Mouse (Mus musculus) thymus, adult 2 months (tissue): ENCODE measurements around the gene Fdx1l. TPM values are rescaled to one million over a fixed set of nuclear protein-coding genes. Genes with fewer than 3 reads are reported as not detected.

Experiments used
- DNase-seq: peaks from one replicate; pipeline ENCODE4 v3.0.0; 2021
- H3K27ac ChIP-seq: fragments of 200-500 bp; 2 replicates; pipeline ENCODE4 v1.5.1; 2012; ENCODE audit warnings: low read length, control low read depth; ENCODE audit not compliant: control insufficient read depth, insufficient read depth
- H3K27me3 ChIP-seq: fragments of 200-500 bp; 2 replicates; pipeline ENCODE4 v1.6.1; 2012; ENCODE audit warnings: mild to moderate bottlenecking, low read length, moderate library complexity, mixed read lengths; ENCODE audit not compliant: control insufficient read depth, insufficient read depth
- H3K36me3 ChIP-seq: fragments of 200-500 bp; 2 replicates; pipeline ENCODE4 v1.6.1; 2012; ENCODE audit warnings: mild to moderate bottlenecking, low read length, moderate library complexity; ENCODE audit not compliant: control insufficient read depth, insufficient read depth
- H3K4me1 ChIP-seq: fragments of 200-500 bp; replicated peaks from 2 replicates; pipeline ENCODE4 v1.6.1; 2012; ENCODE audit warnings: low read length; ENCODE audit not compliant: control insufficient read depth, insufficient read depth
- H3K4me3 ChIP-seq: fragments of 200-500 bp; 2 replicates; pipeline ENCODE4 v1.5.1; 2012; ENCODE audit warnings: mild to moderate bottlenecking, low read length, control low read depth, moderate library complexity; ENCODE audit not compliant: control insufficient read depth, insufficient read depth
- CTCF ChIP-seq: fragments of 200-500 bp; IDR thresholded peaks from 2 replicates; pipeline ENCODE4 v1.5.1; 2012; ENCODE audit warnings: mild to moderate bottlenecking, control low read depth, low read length, moderate library complexity, borderline replicate concordance; ENCODE audit not compliant: control insufficient read depth, poor library complexity, insufficient read depth; ENCODE audit errors: extremely low read depth
- POLR2A ChIP-seq: fragments of 200-500 bp; IDR thresholded peaks from 2 replicates; pipeline ENCODE4 v1.6.1; 2012; ENCODE audit warnings: mild to moderate bottlenecking, low read length, control low read depth, moderate library complexity; ENCODE audit not compliant: control insufficient read depth, poor library complexity, insufficient read depth; ENCODE audit errors: extremely low read depth
- WGBS: fragments of 180-500 bp; shearing (Covaris S2); methylation state at CpG from one replicate; pipeline ENCODE4 v1.1.7; 2018; 5-methylcytosine and 5-hydroxymethylcytosine counted together
- polyA plus RNA-seq: library from polyadenylated mRNA; depleted of rRNA; stranded (reverse); fragments of >200 nt; gene quantifications from 2 replicates; pipeline ENCODE4 v1.2.3, GENCODE M21; 2012

Fdx1l gene
- polyA plus RNA-seq, 1 experiment, result 67.8 TPM

- H3K4me3 ChIP-seq, result no peak overlapping the region
- no peak for DNase-seq
- H3K36me3 ChIP-seq, result no peaks in the 10 kb centered on the region
- H3K27me3 ChIP-seq, result peaks cover 43% of the 10 kb centered on the region
- WGBS, result 13% methylated on average over 17 of the region's 17 CpGs
- H3K4me1 ChIP-seq, result peaks cover 34% of the 10 kb centered on the region
- no peak overlapping the region for H3K27ac ChIP-seq
- TF ChIP-seq CTCF (no peak), POLR2A (no peak)
Observed at GRCm38 (mm10) chr9:21034481-21035085, 38.8 kb downstream of the Fdx1l start.

GRCm38 (mm10) chr9:21033136-21033535 is 40.3 kb downstream of the Fdx1l start:
- H3K27me3 ChIP-seq, result peaks cover 39% of the 10 kb centered on the region
- H3K4me1 ChIP-seq, result peaks cover 39% of the 10 kb centered on the region
- no peak overlapping the region for H3K27ac ChIP-seq
- peak overlapping the region; percentile 39 for H3K4me3 ChIP-seq
- peak; percentile 63 for DNase-seq
- under 1% methylated on average over 34 of the region's 34 CpGs for WGBS
- H3K36me3 ChIP-seq, result no peaks in the 10 kb centered on the region
- TF ChIP-seq POLR2A (no peak), CTCF (no peak)

GRCm38 (mm10) chr9:21032491-21032890 is 40.9 kb downstream of the Fdx1l start:
- DNase-seq, result no peak
- no peak overlapping the region for H3K4me3 ChIP-seq
- H3K4me1 ChIP-seq, result peaks cover 39% of the 10 kb centered on the region
- WGBS, result 3% methylated on average over 7 of the region's 7 CpGs
- no peaks in the 10 kb centered on the region for H3K36me3 ChIP-seq
- no peak overlapping the region for H3K27ac ChIP-seq
- peaks cover 38% of the 10 kb centered on the region for H3K27me3 ChIP-seq
- no peak for TF ChIP-seq POLR2A
- no peak for TF ChIP-seq CTCF

DNA sequence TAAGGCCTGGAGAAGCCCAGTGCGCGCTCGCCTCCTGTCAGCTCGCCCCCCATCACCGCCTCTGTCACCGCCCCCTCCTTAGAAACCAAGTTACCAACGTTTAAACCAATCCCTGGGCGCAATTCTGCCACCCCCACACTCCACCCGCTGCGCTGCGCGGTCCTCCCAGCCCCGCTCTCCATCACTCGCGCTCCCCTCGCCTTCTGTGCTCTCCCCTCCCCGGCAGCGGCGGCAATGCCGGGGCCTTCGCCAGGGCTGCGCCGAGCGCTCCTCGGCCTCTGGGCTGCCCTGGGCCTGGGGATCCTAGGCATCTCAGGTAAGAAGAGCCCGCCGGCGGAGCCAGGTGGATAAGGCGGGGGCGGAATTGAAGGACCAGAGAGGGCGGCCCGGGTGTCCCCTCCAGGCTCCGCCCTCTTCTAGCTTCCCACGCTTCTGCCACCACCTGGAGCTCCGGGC is 41.5 kb downstream of the Fdx1l start, which contains the start of gene Icam5:
Gene Icam5 (plus strand): TSS at position 178 of the 456 bp plus-strand sequence.
- Histone ChIP-seq H3K36me3 (no peaks in the 10 kb centered on the region), H3K27ac (peak within 1 kb of the TSS; percentile 10; the same call in 1 of the 2 replicates), H3K4me3 (peak within 1 kb of the TSS; percentile 55), H3K4me1 (peaks cover 39% of the 10 kb centered on the region), H3K27me3 (peaks cover 34% of the 10 kb centered on the region)
- 1% methylated on average over 35 of the region's 35 CpGs for WGBS
- peak; percentile 28 for DNase-seq
- TF ChIP-seq CTCF (no peak), POLR2A (no peak)

DNA sequence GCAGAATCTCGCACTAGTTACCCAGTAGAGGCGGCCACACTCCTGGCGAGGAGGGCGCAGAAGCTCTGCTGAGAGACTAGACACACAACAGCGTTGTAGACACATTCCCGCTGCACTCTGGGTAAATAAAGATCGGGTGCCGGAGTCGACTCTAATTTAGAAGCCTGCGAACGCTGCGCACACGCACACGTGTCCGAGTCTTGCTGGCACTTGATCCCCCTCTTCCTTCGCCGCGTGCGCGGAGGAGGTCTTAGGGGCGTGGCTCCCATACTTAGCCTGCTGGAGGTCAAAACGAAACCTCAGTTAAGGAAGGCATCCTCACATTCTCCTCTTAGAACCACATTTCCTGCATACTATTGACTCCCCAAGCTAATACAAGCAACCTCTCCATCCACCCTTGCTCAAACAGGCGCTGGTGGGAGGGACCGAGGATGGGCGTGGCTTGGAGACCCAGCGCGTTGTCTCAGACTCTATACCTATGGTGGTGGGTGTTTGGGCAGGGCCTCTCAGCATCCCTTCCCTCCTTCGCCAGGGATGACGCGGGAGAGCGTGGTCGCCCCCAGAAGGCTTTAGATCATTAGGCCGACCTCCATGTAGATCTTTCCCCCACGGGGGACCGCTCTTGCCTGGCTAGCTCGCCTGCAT is 42.0 kb downstream of the Fdx1l start:
- DNase-seq, result peak; percentile 65
- peaks cover 31% of the 10 kb centered on the region for H3K27me3 ChIP-seq
- H3K4me1 ChIP-seq, result peaks cover 39% of the 10 kb centered on the region
- peak overlapping the region; percentile 10; the same call in 1 of the 2 replicates for H3K27ac ChIP-seq
- WGBS, result under 1% methylated on average over 36 of the region's 36 CpGs
- peak overlapping the region; percentile 55 for H3K4me3 ChIP-seq
- TF ChIP-seq CTCF (no peak), POLR2A (no peak)
- H3K36me3 ChIP-seq, result no peaks in the 10 kb centered on the region

GRCm38 (mm10) chr9:21030781-21031250 is 42.6 kb downstream of the Fdx1l start:
- peaks cover 26% of the 10 kb centered on the region for H3K27me3 ChIP-seq
- H3K4me3 ChIP-seq, result peak overlapping the region; percentile 55
- peak overlapping the region; percentile 10; the same call in 1 of the 2 replicates for H3K27ac ChIP-seq
- under 1% methylated on average over 13 of the region's 13 CpGs for WGBS
- TF ChIP-seq CTCF (no peak), POLR2A (no peak)
- H3K36me3 ChIP-seq, result no peaks in the 10 kb centered on the region
- H3K4me1 ChIP-seq, result peaks cover 39% of the 10 kb centered on the region
- peak; percentile 87 for DNase-seq
